Mouse (Mus musculus) liver, embryonic 14.5 days (tissue): ENCODE measurements around the gene Ttc1. TPM values are rescaled to one million over a fixed set of nuclear protein-coding genes. Genes with fewer than 3 reads are reported as not detected.
A peak's percentile ranks its signal among the peaks of the same experiment; 100 is the strongest.

Source experiments
- ATAC-seq: fragments of 200-750 bp; cut with Nextera tagmentation; 2 replicates; pipeline ENCODE4 v1.8.0; 2017; ENCODE audit warnings: moderate number of reproducible peaks, mild to moderate bottlenecking, moderate library complexity; ENCODE audit not compliant: insufficient read depth
- DNase-seq, 3 experiments: peaks; one replicate each; pipeline ENCODE4 v3.0.0-alpha.2; 2012 to 2013; ENCODE audit warnings: low read depth in 3 of 3, low spot score in 3 of 3
- H3K27ac ChIP-seq: fragments of 300-500 bp; sonication (generic); 2 replicates; pipeline ENCODE4 v1.5.1; 2014; ENCODE audit warnings: moderate library complexity, mild to moderate bottlenecking, control low read depth, inconsistent platforms
- H3K27me3 ChIP-seq: fragments of 300-500 bp; sonication (generic); 2 replicates; pipeline ENCODE4 v1.6.1; 2014; ENCODE audit warnings: mild to moderate bottlenecking, low read length, moderate library complexity; ENCODE audit not compliant: control insufficient read depth, insufficient read depth
- H3K36me3 ChIP-seq: fragments of 300-500 bp; sonication (generic); replicated peaks from 2 replicates; pipeline ENCODE4 v1.6.1; 2014; ENCODE audit warnings: low read depth; ENCODE audit not compliant: control insufficient read depth, insufficient read depth
- H3K4me1 ChIP-seq, 2 experiments: fragments of 200-500 bp in 1 of 2; fragments of 300-500 bp in 1 of 2; sonication (generic) in 1 of 2; replicated peaks; 2 replicates each; pipeline ENCODE4 v1.6.1; 2012 to 2014; ENCODE audit warnings: antibody characterized with exemption in 1 of 2, inconsistent platforms in 1 of 2, low read length in 1 of 2; ENCODE audit not compliant: control insufficient read depth in 2 of 2, insufficient read depth in 2 of 2
- H3K4me2 ChIP-seq: fragments of 300-500 bp; sonication (generic); 2 replicates; pipeline ENCODE4 v1.6.1; 2014; ENCODE audit warnings: low read depth, mild to moderate bottlenecking, control low read depth, moderate library complexity
- H3K4me3 ChIP-seq, 2 experiments: fragments of 200-500 bp in 1 of 2; fragments of 300-500 bp in 1 of 2; sonication (generic) in 1 of 2; 2 replicates each; pipeline ENCODE4 v1.5.1; 2012 to 2014; ENCODE audit warnings: low read depth in 2 of 2, low read length in 2 of 2, mild to moderate bottlenecking in 2 of 2, control low read depth in 1 of 2, inconsistent platforms in 1 of 2, moderate library complexity in 1 of 2; ENCODE audit not compliant: insufficient read depth in 1 of 2
- H3K9ac ChIP-seq: fragments of 300-500 bp; sonication (generic); replicated peaks from 2 replicates; pipeline ENCODE4 v1.6.1; 2014; ENCODE audit warnings: mild to moderate bottlenecking, control low read depth, moderate library complexity
- H3K9me3 ChIP-seq: fragments of 300-500 bp; sonication (generic); 2 replicates; pipeline ENCODE4 v1.6.1; 2016; ENCODE audit warnings: low read length, mixed read lengths; ENCODE audit not compliant: control insufficient read depth
- CTCF ChIP-seq: IDR thresholded peaks from 2 replicates; pipeline ENCODE4 v1.5.1; 2016; ENCODE audit warnings: antibody characterized with exemption, low read depth, control low read depth
- EP300 ChIP-seq: IDR thresholded peaks from 2 replicates; pipeline ENCODE4 v1.6.1; 2016; ENCODE audit warnings: antibody characterized with exemption, low read depth
- WGBS: fragments of 180-500 bp; shearing (Covaris S2); extraction: QIAGEN DNeasy Blood & Tissue Kit; methylation state at CpG from one replicate; pipeline ENCODE4 v1.1.7; 2014; ENCODE audit not compliant: insufficient replicate concordance; 5-methylcytosine and 5-hydroxymethylcytosine counted together
- polyA plus RNA-seq, 2 experiments: library from polyadenylated mRNA; depleted of rRNA in 1 of 2; stranded (reverse) in 1 of 2; unstranded in 1 of 2; fragments of >200 nt; fragmentation: Nextera tagmentation in 1 of 2; extraction: Ambion mirVana in 1 of 2; gene quantifications; 2 replicates each; pipeline versions ENCODE4 v1.2.1 to v1.2.3; 2012 to 2014

Ttc1 gene
- polyA plus RNA-seq, 2 experiments: 17.9 to 36.9 TPM

DNA sequence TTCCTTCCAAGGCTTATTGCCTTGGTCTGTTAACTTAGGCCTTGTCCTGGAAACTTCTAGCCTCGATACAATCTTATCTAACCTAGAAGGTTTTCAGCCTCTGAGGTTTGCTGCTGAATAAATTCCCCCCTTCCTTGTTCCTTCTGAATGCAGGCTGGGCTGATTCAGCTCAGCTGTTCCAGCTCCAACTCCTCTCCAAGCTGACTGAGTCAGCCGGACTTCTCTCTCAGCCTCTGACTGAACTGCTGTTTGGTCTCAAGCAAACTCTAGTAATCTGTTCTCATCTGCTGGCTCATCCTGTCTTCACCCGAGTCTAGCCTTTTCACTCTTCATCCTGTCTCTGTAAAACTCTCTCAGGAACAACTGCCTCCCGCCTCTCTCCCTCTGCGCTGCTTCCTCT lies 31.7 kb upstream of the Ttc1 start:
- DNase-seq (no peak), ATAC-seq (no peak)
- Histone ChIP-seq H3K27me3 (peaks cover 15% of the 10 kb centered on the region), H3K4me1 (0 out of 4 replicates have a peak, but pooled peaks cover 0 to 2% of the 10 kb centered on the region in 2 experiments), H3K36me3 (no peaks in the 10 kb centered on the region), H3K9me3 (no peaks in the 10 kb centered on the region), H3K9ac (no peak overlapping the region), H3K4me3 (no peak overlapping the region), H3K4me2 (no peak overlapping the region), H3K27ac (no peak overlapping the region)
- 47% methylated on average over 5 of the region's 5 CpGs for WGBS
- no peak for TF ChIP-seq EP300
- TF ChIP-seq CTCF: no peak

DNA sequence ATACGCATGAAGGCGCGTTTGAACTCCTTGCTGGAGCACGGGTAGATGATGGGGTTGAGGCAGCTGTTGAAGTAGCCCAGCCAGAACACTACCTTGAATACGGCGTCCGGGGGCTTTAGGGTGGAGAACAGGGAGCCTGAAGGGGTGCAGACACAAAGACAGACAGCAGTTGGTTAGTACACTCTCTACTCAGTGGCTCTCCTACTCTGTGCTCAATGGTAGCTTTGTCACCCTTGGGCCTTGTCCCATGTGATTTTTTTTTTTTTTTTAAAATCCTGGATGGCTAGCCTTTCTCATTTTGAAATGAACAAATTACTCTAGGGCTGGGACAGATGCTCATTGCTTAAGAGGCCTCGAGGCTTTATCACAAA lies 28.5 kb upstream of the Ttc1 start:
- Histone ChIP-seq H3K36me3 (no peaks in the 10 kb centered on the region), H3K9me3 (no peaks in the 10 kb centered on the region), H3K4me1 (no peaks in the 10 kb centered on the region), H3K9ac (no peak overlapping the region), H3K4me2 (peak overlapping the region; percentile 8; the same call in 1 of the 2 replicates), H3K27me3 (peaks cover 15% of the 10 kb centered on the region), H3K27ac (no peak overlapping the region), H3K4me3 (no peak overlapping the region)
- 21% methylated on average over 8 of the region's 8 CpGs for WGBS
- ATAC-seq (no peak), DNase-seq (no peak)
- TF ChIP-seq CTCF (no peak), EP300 (no peak)

DNA sequence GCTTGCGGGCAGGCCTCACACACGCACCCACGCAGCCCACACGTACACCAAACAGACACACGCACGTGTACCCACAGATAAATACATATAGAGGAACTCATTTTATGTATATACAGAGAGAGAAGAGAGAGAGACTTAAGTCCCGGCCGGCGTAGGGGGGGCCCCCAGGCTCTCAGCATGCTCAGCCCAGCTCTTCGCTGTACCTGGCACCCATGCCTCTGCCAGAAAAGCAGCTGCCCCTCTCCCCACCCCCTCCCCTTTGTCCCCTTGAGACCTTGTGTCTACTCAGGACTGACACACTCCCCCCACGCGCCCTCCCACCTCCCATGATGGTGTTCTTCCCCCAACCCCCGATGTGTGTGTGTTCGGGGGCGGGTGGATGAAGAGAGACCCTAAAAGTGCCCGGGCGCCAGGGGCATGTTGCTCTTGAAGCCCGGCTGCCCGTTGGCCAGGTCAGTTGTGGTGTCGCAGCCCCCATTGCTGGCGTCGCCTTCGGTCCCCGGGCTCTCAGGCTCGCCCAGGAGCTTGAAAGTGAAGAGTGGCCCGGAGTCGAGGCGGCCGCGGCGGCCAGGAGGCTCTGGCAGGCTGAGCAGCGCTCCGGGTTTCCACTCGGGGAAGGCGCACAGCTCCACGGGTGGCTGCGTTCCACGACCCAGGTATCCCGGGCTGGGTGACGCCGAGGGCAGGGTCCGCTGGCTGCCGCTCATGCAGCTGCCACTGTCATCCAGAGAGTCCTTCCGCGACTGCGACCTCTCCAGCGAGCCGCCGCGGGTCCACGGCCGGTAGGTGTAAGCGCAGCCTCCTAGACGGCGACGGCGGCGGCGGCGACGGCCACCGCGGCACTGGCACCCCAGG lies 27.9 kb upstream of the Ttc1 start:
- no peak overlapping the region for H3K4me3 ChIP-seq
- H3K36me3 ChIP-seq: no peaks in the 10 kb centered on the region
- ATAC-seq: no peak
- H3K4me2 ChIP-seq: peak overlapping the region; percentile 8; the same call in 1 of the 2 replicates
- no peaks in the 10 kb centered on the region for H3K9me3 ChIP-seq
- 12% methylated on average over 61 of the region's 63 CpGs for WGBS
- no peak overlapping the region for H3K9ac ChIP-seq
- DNase-seq: no peak
- no peak for TF ChIP-seq CTCF
- TF ChIP-seq EP300: no peak
- H3K4me1 ChIP-seq: no peaks in the 10 kb centered on the region
- no peak overlapping the region for H3K27ac ChIP-seq
- peaks cover 15% of the 10 kb centered on the region for H3K27me3 ChIP-seq

DNA sequence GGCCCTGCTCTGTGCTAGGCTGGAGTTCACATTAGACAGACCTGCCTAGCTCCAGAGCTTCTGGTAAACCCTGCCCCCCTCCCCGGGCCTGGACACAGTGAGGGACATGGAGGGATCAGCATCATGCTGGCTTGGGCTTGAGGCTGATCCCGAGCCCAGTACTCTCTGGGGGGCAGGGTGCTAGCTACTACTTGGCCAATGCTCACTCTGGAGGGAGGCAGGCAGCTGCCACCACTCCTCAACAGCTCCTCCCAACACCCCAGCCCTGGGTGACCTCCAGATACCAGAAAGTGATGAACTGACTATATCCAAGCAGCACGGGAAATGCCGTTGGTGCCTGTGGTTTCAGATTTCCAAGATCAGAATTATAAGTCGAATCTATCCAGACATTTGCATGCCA lies 25.9 kb upstream of the Ttc1 start:
- H3K27me3 ChIP-seq: peaks cover 15% of the 10 kb centered on the region
- H3K4me2 ChIP-seq: no peak overlapping the region
- DNase-seq (no peak), ATAC-seq (no peak)
- H3K4me3 ChIP-seq: no peak overlapping the region
- no peak overlapping the region for H3K9ac ChIP-seq
- H3K36me3 ChIP-seq: no peaks in the 10 kb centered on the region
- no peaks in the 10 kb centered on the region for H3K4me1 ChIP-seq
- TF ChIP-seq CTCF (no peak), EP300 (no peak)
- no peaks in the 10 kb centered on the region for H3K9me3 ChIP-seq
- no peak overlapping the region for H3K27ac ChIP-seq
- WGBS: 35% methylated on average over 5 of the region's 5 CpGs

DNA sequence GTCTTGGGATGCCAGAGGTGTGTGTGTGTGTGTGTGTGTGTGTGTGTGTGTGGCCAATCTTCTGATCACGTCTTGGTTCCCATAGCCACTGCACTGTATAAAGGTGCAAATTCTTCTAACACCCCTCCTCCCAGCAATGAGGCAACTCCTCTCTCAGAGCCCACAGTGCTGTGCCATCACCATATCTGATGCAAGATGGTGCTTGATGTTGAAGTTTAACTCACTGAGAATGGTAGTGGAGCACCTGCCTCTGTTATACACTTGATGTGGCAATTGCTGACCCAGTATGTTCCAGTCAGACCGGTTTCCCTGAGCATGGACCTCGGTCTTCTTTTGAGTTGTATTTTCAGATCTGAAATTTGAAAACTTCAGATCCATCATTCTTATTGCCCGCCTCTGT lies 22.3 kb upstream of the Ttc1 start:
- Histone ChIP-seq H3K9ac (no peak overlapping the region), H3K36me3 (no peaks in the 10 kb centered on the region), H3K4me3 (no peak overlapping the region), H3K4me1 (no peaks in the 10 kb centered on the region), H3K27ac (no peak overlapping the region), H3K9me3 (no peaks in the 10 kb centered on the region), H3K4me2 (no peak overlapping the region), H3K27me3 (no peaks in the 10 kb centered on the region; the same call in 1 of the 2 replicates)
- DNase-seq (no peak), ATAC-seq (no peak)
- TF ChIP-seq CTCF (no peak), EP300 (no peak)
- WGBS: 59% methylated on average over 4 of the region's 4 CpGs
